Mouse (Mus musculus): ENCODE measurements around the gene Mrgpra1. TPM values are rescaled to one million over a fixed set of nuclear protein-coding genes. Genes with fewer than 3 reads are reported as not detected.
"Not testable (repeated sequence)": the region's sequence is repeated elsewhere in the genome, so short reads cannot be mapped to it uniquely, and the experiment has no call there.

The Mrgpra1 gene
- polyA plus RNA-seq (2016; fragmentation: Nextera tagmentation; extraction: Ambion mirVana), result not detected in 2 replicates

- ATAC-seq (ENCODE audit: low FRiP score, low read depth), result no peak
- no peaks in the 10 kb centered on the region for H3K36me3 ChIP-seq
- WGBS, result 89% methylated on average over 1 of the region's 1 CpGs
- H3K4me1 ChIP-seq, result no peaks in the 10 kb centered on the region
- no peaks in the 10 kb centered on the region for H3K27me3 ChIP-seq
- no peak within 1 kb of the TSS for H3K9ac ChIP-seq (replicated peaks)
- H3K9me3 ChIP-seq, result peaks cover 26% of the 10 kb centered on the region
- H3K4me2 ChIP-seq (replicated peaks), result no peak within 1 kb of the TSS
- no peak within 1 kb of the TSS for H3K4me3 ChIP-seq
- H3K27ac ChIP-seq (replicated peaks), result no peak within 1 kb of the TSS
Measured at GRCm38 (mm10) chr7:47354140-47354539, at the start of gene Mrgpra1. TSS of gene Mrgpra1 (minus strand) at chr7:47354240.

DNA sequence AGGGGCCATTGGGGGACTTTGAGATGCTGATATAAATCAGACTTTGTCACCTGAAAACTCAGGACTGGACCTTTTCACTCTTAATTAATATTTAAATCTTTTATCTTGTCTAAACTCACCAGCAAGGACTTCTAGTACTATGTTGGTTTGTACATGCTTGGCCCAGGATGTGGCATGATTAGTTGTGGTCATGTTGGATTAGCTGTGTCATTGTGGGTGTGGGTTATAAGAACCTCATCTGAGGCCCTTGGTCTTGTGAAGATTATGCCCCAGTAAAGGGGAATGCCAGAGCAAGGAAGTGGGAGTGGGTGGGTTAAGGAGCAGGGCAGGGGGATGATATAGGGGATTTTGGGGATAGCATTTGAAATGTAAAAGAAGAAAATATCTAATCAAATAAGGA is 47.1 kb upstream of the Mrgpra1 start:
- peaks cover 20% of the 10 kb centered on the region for H3K9me3 ChIP-seq
- H3K4me3 ChIP-seq, result no peak overlapping the region
- H3K27ac ChIP-seq (replicated peaks), result no peak overlapping the region
- no peaks in the 10 kb centered on the region for H3K4me1 ChIP-seq
- H3K36me3 ChIP-seq, result no peaks in the 10 kb centered on the region
- ATAC-seq (ENCODE audit: low FRiP score, low read depth), result no peak
- no peak overlapping the region for H3K4me2 ChIP-seq (replicated peaks)
- no peaks in the 10 kb centered on the region for H3K27me3 ChIP-seq
- H3K9ac ChIP-seq (replicated peaks), result no peak overlapping the region

- H3K9ac ChIP-seq (replicated peaks), result no peak overlapping the region
- H3K9me3 ChIP-seq, result peaks cover 23% of the 10 kb centered on the region
- no peak overlapping the region for H3K27ac ChIP-seq (replicated peaks)
- ATAC-seq (ENCODE audit: low FRiP score, low read depth), result no peak
- H3K4me3 ChIP-seq, result no peak overlapping the region
- H3K4me2 ChIP-seq (replicated peaks), result no peak overlapping the region
- H3K4me1 ChIP-seq, result no peaks in the 10 kb centered on the region
- no peaks in the 10 kb centered on the region for H3K27me3 ChIP-seq
- no peaks in the 10 kb centered on the region for H3K36me3 ChIP-seq
- 66% methylated on average over 3 of the region's 3 CpGs for WGBS
Measured at GRCm38 (mm10) chr7:47348421-47348820, 5.6 kb downstream of the Mrgpra1 start.

DNA sequence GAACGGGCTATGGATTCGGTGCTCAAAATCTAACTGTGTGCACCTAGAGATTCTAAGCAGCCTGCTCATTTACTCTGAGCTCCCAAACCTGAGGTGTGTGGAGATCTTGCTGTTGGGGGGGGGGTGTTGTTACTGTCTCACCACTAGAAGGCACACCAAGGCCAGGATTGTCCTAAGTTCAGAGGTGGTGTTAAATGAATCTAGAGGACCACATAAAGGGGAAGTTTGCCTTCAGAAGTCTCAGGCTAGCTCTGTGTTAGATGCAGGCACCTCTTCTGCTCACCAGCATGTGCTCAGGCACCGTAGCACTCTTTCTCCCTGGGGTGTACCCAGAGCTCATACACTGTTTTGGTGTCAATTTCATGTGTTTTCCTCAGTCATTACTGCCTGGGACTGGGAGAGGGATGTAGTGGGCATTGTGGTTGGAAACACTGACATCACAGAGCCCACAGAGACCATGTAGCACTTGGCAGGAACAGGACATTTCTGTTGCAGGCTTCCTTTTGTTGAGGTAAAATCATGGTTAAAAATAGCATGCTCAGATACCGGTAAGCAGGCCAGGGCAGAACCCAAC is 8.0 kb downstream of the Mrgpra1 start:
- WGBS, result 83% methylated on average over 4 of the region's 4 CpGs
- no peaks in the 10 kb centered on the region for H3K4me1 ChIP-seq
- peaks cover 33% of the 10 kb centered on the region for H3K9me3 ChIP-seq
- H3K27me3 ChIP-seq, result no peaks in the 10 kb centered on the region
- no peak overlapping the region for H3K4me3 ChIP-seq
- ATAC-seq (ENCODE audit: low FRiP score, low read depth), result no peak
- no peak overlapping the region for H3K4me2 ChIP-seq (replicated peaks)
- no peaks in the 10 kb centered on the region for H3K36me3 ChIP-seq
- H3K9ac ChIP-seq (replicated peaks), result no peak overlapping the region
- H3K27ac ChIP-seq (replicated peaks), result no peak overlapping the region

- H3K4me1 ChIP-seq; ATAC-seq (ENCODE audit: low FRiP score, low read depth); H3K9ac ChIP-seq (replicated peaks); H3K4me2 ChIP-seq (replicated peaks); H3K36me3 ChIP-seq; H3K27me3 ChIP-seq; H3K27ac ChIP-seq (replicated peaks); H3K4me3 ChIP-seq: not testable (repeated sequence)
- WGBS, result 78% methylated on average over 3 of the region's 3 CpGs
- peaks cover 19% of the 10 kb centered on the region; the same call in 1 of the 2 replicates for H3K9me3 ChIP-seq
Measured at GRCm38 (mm10) chr7:47341887-47342286, 12.2 kb downstream of the Mrgpra1 start.

GRCm38 (mm10) chr7:47341389-47341788 is 12.7 kb downstream of the Mrgpra1 start:
- WGBS, result 70% methylated on average over 3 of the region's 3 CpGs
- H3K4me2 ChIP-seq (replicated peaks); H3K4me3 ChIP-seq; H3K36me3 ChIP-seq; ATAC-seq (ENCODE audit: low FRiP score, low read depth); H3K4me1 ChIP-seq; H3K27me3 ChIP-seq; H3K27ac ChIP-seq (replicated peaks); H3K9ac ChIP-seq (replicated peaks): not testable (repeated sequence)
- peaks cover 19% of the 10 kb centered on the region; the same call in 1 of the 2 replicates for H3K9me3 ChIP-seq

- H3K4me1 ChIP-seq, result no peaks in the 10 kb centered on the region
- no peak overlapping the region for H3K27ac ChIP-seq (replicated peaks)
- no peak overlapping the region for H3K4me2 ChIP-seq (replicated peaks)
- no peaks in the 10 kb centered on the region for H3K27me3 ChIP-seq
- H3K9ac ChIP-seq (replicated peaks), result no peak overlapping the region
- H3K9me3 ChIP-seq, result peaks cover 32% of the 10 kb centered on the region
- 57% methylated on average over 1 of the region's 1 CpGs for WGBS
- no peaks in the 10 kb centered on the region for H3K36me3 ChIP-seq
- no peak for ATAC-seq (ENCODE audit: low FRiP score, low read depth)
- no peak overlapping the region for H3K4me3 ChIP-seq
Measured at GRCm38 (mm10) chr7:47318299-47318698, 35.7 kb downstream of the Mrgpra1 start.

- Histone ChIP-seq H3K9ac (replicated peaks) (no peak overlapping the region), H3K4me1 (no peaks in the 10 kb centered on the region), H3K27me3 (no peaks in the 10 kb centered on the region), H3K4me2 (replicated peaks) (no peak overlapping the region), H3K36me3 (no peaks in the 10 kb centered on the region), H3K9me3 (peaks cover 34% of the 10 kb centered on the region), H3K4me3 (no peak overlapping the region), H3K27ac (replicated peaks) (no peak overlapping the region)
- ATAC-seq (ENCODE audit: low FRiP score, low read depth), result no peak
- 39% methylated on average over 4 of the region's 4 CpGs for WGBS
Measured at GRCm38 (mm10) chr7:47312289-47312688, 41.8 kb downstream of the Mrgpra1 start.

DNA sequence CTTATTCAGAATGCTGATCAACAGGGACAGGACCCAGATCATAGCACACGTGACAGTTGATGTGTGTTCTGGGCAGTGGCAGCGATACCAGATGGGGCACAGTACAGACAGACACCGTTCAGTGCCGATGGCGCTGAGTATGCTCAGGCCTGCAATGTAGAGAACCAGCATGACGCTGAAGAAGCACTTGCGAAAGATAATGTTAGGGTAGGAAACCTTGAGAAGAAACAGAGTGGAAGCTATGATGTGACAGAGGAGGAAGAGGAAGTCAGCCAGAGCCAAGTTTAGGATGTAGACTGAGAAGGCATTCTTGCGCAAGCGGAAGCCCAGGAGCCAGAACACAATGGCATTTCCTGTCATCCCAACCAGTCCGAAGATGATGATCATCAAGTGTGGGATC is 44.2 kb downstream of the Mrgpra1 start:
- Histone ChIP-seq H3K4me1 (no peaks in the 10 kb centered on the region), H3K9ac (replicated peaks) (no peak overlapping the region), H3K4me2 (replicated peaks) (no peak overlapping the region), H3K4me3 (no peak overlapping the region), H3K27ac (replicated peaks) (no peak overlapping the region), H3K9me3 (peaks cover 43% of the 10 kb centered on the region), H3K27me3 (no peaks in the 10 kb centered on the region), H3K36me3 (no peaks in the 10 kb centered on the region)
- ATAC-seq (ENCODE audit: low FRiP score, low read depth), result no peak
- 90% methylated on average over 10 of the region's 10 CpGs for WGBS

DNA sequence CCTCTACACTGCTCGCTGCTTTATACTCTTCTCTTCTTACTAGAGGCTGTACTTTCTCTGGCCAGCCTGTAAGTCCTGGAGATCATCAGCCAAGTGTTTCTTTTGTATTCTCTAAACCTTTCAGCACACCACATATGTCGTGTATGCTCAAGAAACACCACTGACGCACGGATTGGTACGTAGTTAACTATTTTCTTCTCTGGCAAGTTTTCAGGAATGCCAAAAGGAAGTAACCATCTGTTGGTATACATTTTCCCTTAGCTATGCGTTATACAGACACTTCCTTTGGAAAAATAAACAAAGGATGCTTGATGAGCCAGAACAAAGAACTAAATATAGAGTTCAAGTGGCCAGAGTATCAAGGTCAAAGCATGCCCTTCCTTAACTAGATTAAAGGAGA is 49.4 kb downstream of the Mrgpra1 start:
- H3K9me3 ChIP-seq, result peaks cover 17% of the 10 kb centered on the region
- not testable (repeated sequence) for H3K27me3 ChIP-seq; H3K4me2 ChIP-seq (replicated peaks); H3K36me3 ChIP-seq; H3K4me1 ChIP-seq; ATAC-seq (ENCODE audit: low FRiP score, low read depth); H3K27ac ChIP-seq (replicated peaks); H3K4me3 ChIP-seq; H3K9ac ChIP-seq (replicated peaks)
- 79% methylated on average over 5 of the region's 6 CpGs for WGBS

DNA sequence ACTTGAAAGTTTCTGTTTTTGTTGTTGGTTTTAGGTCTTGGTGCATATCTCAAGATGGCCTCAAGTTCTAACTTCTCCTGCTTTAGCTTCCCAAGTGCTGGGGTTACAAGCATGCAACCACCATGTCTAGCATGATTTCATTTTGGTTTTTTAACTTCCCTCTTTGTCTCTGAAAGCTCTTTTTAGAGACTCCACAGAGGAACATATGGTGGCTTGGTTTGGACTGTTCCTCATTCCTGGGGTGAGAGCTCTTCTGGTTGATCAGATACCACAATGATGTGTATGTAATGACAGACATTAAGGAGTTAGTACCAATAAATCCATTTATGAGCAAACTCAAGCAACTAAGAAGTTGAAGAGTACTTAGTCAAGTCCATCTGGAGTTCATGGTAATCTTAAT is 54.4 kb downstream of the Mrgpra1 start:
- not testable (repeated sequence) for H3K36me3 ChIP-seq; H3K9ac ChIP-seq (replicated peaks); H3K4me1 ChIP-seq; H3K4me2 ChIP-seq (replicated peaks); ATAC-seq (ENCODE audit: low FRiP score, low read depth); H3K27me3 ChIP-seq; H3K27ac ChIP-seq (replicated peaks); H3K4me3 ChIP-seq
- peaks cover 18% of the 10 kb centered on the region for H3K9me3 ChIP-seq

All from midbrain, embryonic 12.5 days (tissue).